Mouse (Mus musculus) hindbrain, embryonic 16.5 days (tissue): Measurements from ENCODE around the gene Brms1l. TPM values are rescaled to one million over a fixed set of nuclear protein-coding genes. Genes with fewer than 3 reads are reported as not detected.

Experiments
- ATAC-seq: fragments of 200-750 bp; cut with Nextera tagmentation; 2 replicates; pipeline ENCODE4 v1.8.0; 2017; ENCODE audit warnings: moderate TSS enrichment, moderate library complexity
- H3K27ac ChIP-seq: fragments of 300-500 bp; sonication (generic); 2 replicates; pipeline ENCODE4 v1.5.1; 2014; ENCODE audit warnings: low read depth, mild to moderate bottlenecking, control low read depth, low read length, moderate library complexity
- H3K27me3 ChIP-seq: fragments of 300-500 bp; sonication (generic); replicated peaks from 2 replicates; pipeline ENCODE4 v1.6.1; 2014; ENCODE audit warnings: low read length; ENCODE audit not compliant: control insufficient read depth, insufficient read depth
- H3K36me3 ChIP-seq: fragments of 300-500 bp; sonication (generic); 2 replicates; pipeline ENCODE4 v1.6.1; 2014; ENCODE audit warnings: mild to moderate bottlenecking, low read length, moderate library complexity, mixed read lengths; ENCODE audit not compliant: control insufficient read depth, insufficient read depth
- H3K4me1 ChIP-seq: fragments of 300-500 bp; sonication (generic); 2 replicates; pipeline ENCODE4 v1.6.1; 2014; ENCODE audit warnings: low read depth, low read length; ENCODE audit not compliant: control insufficient read depth, insufficient read depth
- H3K4me2 ChIP-seq: fragments of 300-500 bp; sonication (generic); 2 replicates; pipeline ENCODE4 v1.6.1; 2014; ENCODE audit warnings: mild to moderate bottlenecking, low read length, control low read depth, moderate library complexity
- H3K4me3 ChIP-seq: fragments of 300-500 bp; sonication (generic); 2 replicates; pipeline ENCODE4 v1.5.1; 2014; ENCODE audit warnings: mild to moderate bottlenecking, low read length, control low read depth, moderate library complexity
- H3K9ac ChIP-seq: fragments of 300-500 bp; sonication (generic); 2 replicates; pipeline ENCODE4 v1.6.1; 2014; ENCODE audit warnings: low read depth, mild to moderate bottlenecking, control low read depth, low read length, moderate library complexity
- H3K9me3 ChIP-seq: fragments of 300-500 bp; sonication (generic); 2 replicates; pipeline ENCODE4 v1.6.1; 2014; ENCODE audit warnings: mild to moderate bottlenecking, low read length, moderate library complexity; ENCODE audit not compliant: control insufficient read depth
- WGBS: fragments of 180-500 bp; shearing (Covaris S2); extraction: QIAGEN DNeasy Blood & Tissue Kit; methylation state at CpG from one replicate; pipeline ENCODE4 v1.1.7; 2014; 5-methylcytosine and 5-hydroxymethylcytosine counted together
- microRNA-seq: library from miRNA; unstranded; fragments of <30 nt; microRNA quantifications from one replicate; pipeline ENCODE4, GENCODE M21; 2017
- polyA plus RNA-seq: library from polyadenylated mRNA; unstranded; fragments of >200 nt; fragmentation: Nextera tagmentation; extraction: Ambion mirVana; gene quantifications from 2 replicates; pipeline ENCODE4 v1.2.1, GENCODE M21; 2015

The Brms1l gene
- polyA plus RNA-seq, 1 experiment from 2014 or later, result 54.8 TPM

DNA sequence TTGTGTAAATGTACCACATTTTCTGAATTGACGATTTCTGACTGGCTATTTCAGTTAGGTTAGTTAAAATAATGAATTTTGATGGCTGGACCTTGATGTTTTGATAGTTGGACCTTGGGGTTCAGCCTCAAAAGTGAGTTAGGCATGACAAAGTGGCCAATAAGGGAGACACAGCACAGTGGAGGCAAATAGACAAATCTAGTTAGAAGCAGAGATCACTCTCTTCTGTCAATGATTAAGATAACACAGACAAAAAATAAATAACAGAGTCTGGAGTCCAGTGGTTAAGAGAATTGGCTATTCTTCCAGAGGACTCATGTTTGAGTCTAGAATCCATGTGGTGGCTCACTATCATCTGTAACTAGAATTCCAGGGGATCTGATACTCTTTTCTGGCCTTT is 68.7 kb downstream of the Brms1l start:
- Histone ChIP-seq H3K4me3 (no peak overlapping the region), H3K27me3 (no peaks in the 10 kb centered on the region), H3K27ac (no peak overlapping the region), H3K9ac (no peak overlapping the region), H3K9me3 (no peaks in the 10 kb centered on the region), H3K4me1 (no peaks in the 10 kb centered on the region), H3K36me3 (no peaks in the 10 kb centered on the region), H3K4me2 (no peak overlapping the region)
- ATAC-seq, result no peak
- WGBS, result 80% methylated on average over 1 of the region's 1 CpGs

DNA sequence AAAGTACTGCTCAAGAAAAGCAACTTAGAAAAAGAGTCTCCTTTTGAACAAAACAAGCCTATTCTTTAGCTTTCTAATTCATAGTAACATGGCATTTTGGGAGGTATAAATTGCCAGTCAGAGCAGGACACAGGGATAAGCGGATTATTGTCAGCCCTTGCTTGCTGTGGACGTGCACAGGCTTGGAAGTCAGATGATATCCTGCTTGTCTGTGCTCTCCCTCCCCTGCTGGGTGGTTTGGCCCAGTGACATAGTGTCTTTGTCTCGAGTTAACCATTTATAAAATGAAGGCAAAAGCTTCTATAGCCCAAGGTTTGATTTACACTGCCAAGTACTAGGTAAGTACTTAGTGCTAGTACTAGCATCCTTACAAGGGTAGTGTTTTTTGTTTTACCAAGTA is 76.0 kb downstream of the Brms1l start:
- Histone ChIP-seq H3K36me3 (no peaks in the 10 kb centered on the region), H3K4me1 (no peaks in the 10 kb centered on the region), H3K9ac (no peak overlapping the region), H3K4me3 (no peak overlapping the region), H3K27ac (no peak overlapping the region), H3K9me3 (no peaks in the 10 kb centered on the region), H3K27me3 (no peaks in the 10 kb centered on the region), H3K4me2 (no peak overlapping the region)
- 25% methylated on average over 3 of the region's 3 CpGs for WGBS
- no peak for ATAC-seq

DNA sequence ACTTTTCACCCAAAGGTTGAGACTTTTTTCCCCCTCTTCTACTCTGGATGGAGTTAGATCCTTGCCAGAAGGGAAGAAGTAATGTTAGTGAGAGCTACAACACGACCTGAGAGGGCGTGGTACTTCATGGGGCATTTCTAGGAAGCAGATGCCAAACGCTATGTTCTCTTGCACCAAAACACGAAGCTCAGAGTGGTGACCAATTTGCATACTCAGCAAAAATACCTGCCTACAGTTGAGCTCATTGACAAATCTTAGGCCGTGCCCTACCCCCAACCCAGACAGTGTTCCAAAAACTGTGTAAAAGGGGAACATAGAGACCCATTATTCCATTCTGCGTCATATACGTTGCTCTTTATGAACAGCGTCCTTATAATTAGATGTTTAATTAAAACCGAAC is 77.1 kb downstream of the Brms1l start:
- Histone ChIP-seq H3K4me3 (no peak overlapping the region), H3K27me3 (no peaks in the 10 kb centered on the region), H3K27ac (no peak overlapping the region), H3K9me3 (no peaks in the 10 kb centered on the region), H3K4me2 (no peak overlapping the region), H3K9ac (no peak overlapping the region), H3K36me3 (no peaks in the 10 kb centered on the region), H3K4me1 (no peaks in the 10 kb centered on the region)
- 70% methylated on average over 9 of the region's 9 CpGs for WGBS
- ATAC-seq, result no peak

DNA sequence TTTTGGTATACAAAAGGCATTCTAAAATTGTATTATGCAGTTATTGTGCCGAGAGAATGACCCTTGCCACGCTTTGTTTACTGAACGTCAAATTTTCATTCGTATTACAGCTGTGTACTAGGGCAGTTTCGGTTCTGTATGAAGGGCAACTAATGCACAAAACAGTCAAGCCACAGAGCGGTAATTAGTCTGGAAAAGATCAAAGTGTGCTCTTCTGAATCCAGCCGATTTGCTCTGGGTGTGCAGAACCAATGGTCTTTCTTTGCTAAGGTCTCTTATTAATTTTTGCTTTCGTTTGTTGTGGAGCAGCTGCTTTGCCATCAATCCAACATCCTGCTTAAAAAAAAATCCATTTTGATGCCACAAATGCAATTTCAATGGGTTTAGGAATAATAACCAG is 80.1 kb downstream of the Brms1l start:
- Histone ChIP-seq H3K4me1 (no peaks in the 10 kb centered on the region), H3K4me2 (no peak overlapping the region), H3K4me3 (no peak overlapping the region), H3K9ac (no peak overlapping the region), H3K27me3 (no peaks in the 10 kb centered on the region), H3K9me3 (no peaks in the 10 kb centered on the region), H3K27ac (no peak overlapping the region), H3K36me3 (no peaks in the 10 kb centered on the region)
- 49% methylated on average over 8 of the region's 8 CpGs for WGBS
- no peak for ATAC-seq

DNA sequence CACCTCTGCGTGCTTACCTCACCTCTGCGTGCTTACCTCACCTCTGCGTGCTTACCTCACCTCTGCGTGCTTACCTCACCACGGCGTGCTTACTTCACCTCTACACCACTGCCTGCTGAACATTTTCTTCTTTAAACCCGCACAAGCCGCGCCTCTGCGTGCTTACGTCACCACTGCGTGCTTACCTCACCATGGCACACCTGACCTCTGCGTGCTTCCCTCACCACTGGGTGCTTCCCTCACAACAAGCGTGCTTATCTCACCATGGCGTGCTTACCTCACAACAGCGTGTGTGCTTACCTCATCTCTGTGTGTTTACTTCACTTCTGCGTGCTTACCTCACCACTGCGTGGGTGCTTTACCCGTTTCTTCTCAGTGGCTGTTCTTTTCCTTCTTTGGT is 80.9 kb downstream of the Brms1l start:
- Histone ChIP-seq H3K27me3 (no peaks in the 10 kb centered on the region), H3K9ac (no peak overlapping the region), H3K4me3 (no peak overlapping the region), H3K9me3 (no peaks in the 10 kb centered on the region), H3K4me1 (no peaks in the 10 kb centered on the region), H3K36me3 (no peaks in the 10 kb centered on the region), H3K4me2 (no peak overlapping the region), H3K27ac (no peak overlapping the region)
- 94% methylated on average over 19 of the region's 19 CpGs for WGBS
- no peak for ATAC-seq

Small RNA genes lying within 50 kb of the gene (microRNA-seq; reads per million reads assigned to microRNA genes)
- gene Gm23394, result 1.2 reads per million

Other genes starting within 250 kb of the Brms1l start
- gene Insm2, start 236.9 kb upstream of the Brms1l start, polyA plus RNA-seq, result 1.4 and 1.9 TPM in 2 replicates
- gene Ralgapa1, start 15.2 kb upstream of the Brms1l start, polyA plus RNA-seq, result 21.1 and 22.0 TPM in 2 replicates